Mouse (Mus musculus): ENCODE results near the gene Acsm3. TPM values are rescaled to one million over a fixed set of nuclear protein-coding genes. Genes with fewer than 3 reads are reported as not detected.

Acsm3 gene
- polyA plus RNA-seq (2017; shearing (Covaris generic)), result not detected

DNA sequence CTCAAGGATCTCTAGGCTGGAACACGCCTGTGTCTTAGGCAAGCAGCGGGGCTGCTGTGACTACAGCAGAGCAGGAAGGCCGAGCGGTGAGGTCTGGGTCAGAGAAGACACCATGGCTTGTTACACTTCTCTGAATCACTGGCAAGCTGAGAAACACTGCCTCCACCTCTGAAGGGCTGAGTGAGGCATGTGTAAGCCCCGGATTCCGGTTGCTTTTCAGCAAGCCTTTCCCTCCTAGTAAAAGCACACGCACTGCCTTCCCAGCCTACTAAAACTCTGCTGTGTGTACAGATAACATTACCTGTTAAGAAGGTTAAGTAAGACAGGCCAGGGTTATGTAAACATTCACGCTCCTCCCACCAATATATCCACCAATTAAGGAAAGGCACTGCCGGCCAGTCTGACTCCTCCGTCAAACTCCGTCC lies at the start of gene Acsm3:
Acsm3 (plus strand) TSS at position 397 of the 425 bp plus-strand sequence.

DNA sequence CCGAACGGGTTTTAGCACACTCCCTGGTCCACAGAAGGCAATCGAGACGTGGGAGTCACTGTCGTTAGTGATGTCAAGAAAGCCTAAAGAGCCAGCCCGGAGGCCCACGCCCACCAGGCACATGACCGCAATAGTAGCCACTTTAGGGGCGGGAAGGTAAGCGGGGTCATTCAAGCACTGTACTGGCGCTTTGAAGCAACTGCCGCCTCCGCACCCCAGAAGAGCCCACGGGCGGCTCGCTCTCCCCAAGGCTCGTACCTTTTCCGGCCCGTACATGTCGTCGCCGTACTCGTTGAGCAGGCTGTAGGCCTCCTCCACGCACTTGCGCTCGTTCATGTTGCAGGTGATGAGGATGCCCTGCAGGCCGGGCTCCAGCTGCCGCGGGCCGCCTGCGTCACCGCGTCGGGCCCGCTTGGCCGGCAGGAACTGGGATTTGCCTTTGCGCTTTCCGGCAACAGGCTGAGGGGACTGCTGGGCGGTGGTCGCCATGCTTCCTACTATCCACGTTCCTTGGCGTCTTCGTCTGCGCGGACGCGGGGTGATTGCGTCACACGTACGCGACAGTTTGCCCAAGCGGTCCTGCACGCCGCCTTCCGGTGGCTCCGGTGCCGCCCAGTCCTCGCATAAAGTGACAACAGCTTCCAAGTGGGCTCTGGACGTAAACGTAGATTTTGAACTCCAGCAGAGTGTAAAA lies 40.3 kb upstream of the Acsm3 start, which contains the start of gene Thumpd1:
Thumpd1 (minus strand) TSS at position 546 of the 694 bp plus-strand sequence.

DNA sequence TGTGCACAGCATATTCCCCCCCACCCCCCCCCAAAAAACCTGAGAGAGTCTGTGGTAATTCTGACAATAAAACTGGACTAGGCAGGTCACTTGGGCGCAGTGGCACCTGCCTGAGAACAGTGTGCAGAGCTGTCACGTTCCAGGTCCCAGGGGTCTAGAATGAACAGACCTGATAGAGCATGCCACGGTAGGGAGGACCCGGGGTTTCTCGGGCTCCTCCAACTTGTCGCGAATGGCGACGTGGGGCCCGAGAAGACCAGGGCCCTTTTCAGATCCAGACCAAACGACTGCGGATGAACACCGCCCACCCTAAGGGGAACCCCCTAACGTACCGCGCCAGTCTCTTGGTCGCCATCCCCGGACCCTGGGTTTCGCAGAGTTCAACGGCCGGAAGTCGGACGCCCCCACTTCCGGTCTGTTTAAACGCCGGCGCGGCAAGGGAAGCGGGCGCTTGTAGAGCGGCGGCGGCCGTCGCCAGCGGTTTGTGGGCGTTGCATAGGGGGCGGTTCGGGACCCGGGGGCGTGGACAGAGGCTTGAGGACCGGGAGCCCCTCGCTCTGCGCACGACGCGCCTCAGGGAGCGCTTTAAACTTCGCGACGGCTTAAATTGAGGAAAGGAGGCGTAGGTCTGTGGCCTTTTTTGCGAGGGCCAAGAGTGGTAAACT lies 33.0 kb downstream of the Acsm3 start, which contains the start of the genes Rexo5 and Eri2:
Rexo5 (plus strand) TSS at position 421 of the 665 bp plus-strand sequence.
Eri2 (minus strand) TSS at position 473 of the 665 bp plus-strand sequence.

Other genes with a start within 250 kb of the Acsm3 start
- not detected for gene Acsm5, start 241.5 kb upstream of the Acsm3 start, polyA plus RNA-seq (2017; shearing (Covaris generic))
- not detected for gene Pdilt, start 237.4 kb upstream of the Acsm3 start, polyA plus RNA-seq (2017; shearing (Covaris generic))
- gene Acsm2, start 206.6 kb upstream of the Acsm3 start, polyA plus RNA-seq (2017; shearing (Covaris generic)), result not detected
- gene Acsm1, start 153.9 kb upstream of the Acsm3 start, polyA plus RNA-seq (2017; shearing (Covaris generic)), result not detected
- gene Acsm4, start 70.9 kb upstream of the Acsm3 start, polyA plus RNA-seq (2017; shearing (Covaris generic)), result not detected
- gene Thumpd1, start 40.1 kb upstream of the Acsm3 start, polyA plus RNA-seq (2017; shearing (Covaris generic)), result 83.9 TPM
- gene Rexo5, start 33.1 kb downstream of the Acsm3 start, polyA plus RNA-seq (2017; shearing (Covaris generic)), result 47.8 TPM
- gene Eri2, start 33.1 kb downstream of the Acsm3 start, polyA plus RNA-seq (2017; shearing (Covaris generic)), result 17.8 TPM
- gene Lyrm1, start 134.9 kb downstream of the Acsm3 start, polyA plus RNA-seq (2017; shearing (Covaris generic)), result 17.7 TPM
- 16.2 TPM for gene Dcun1d3, start 135.4 kb downstream of the Acsm3 start, polyA plus RNA-seq (2017; shearing (Covaris generic))

Data from CD4-positive, CD25-positive, alpha-beta regulatory T cell, adult 9 weeks (primary cell).